Mouse (Mus musculus): ENCODE data around the gene Exoc7. TPM values are rescaled to one million over a fixed set of nuclear protein-coding genes. Genes with fewer than 3 reads are reported as not detected.

The Exoc7 gene
- polyA plus RNA-seq, 1 experiment from 2014 or later = 97.5 TPM

- H3K9me3 ChIP-seq = no peaks in the 10 kb centered on the region
- no peak overlapping the region for H3K27ac ChIP-seq
- H3K4me3 ChIP-seq = no peak overlapping the region
- 92% methylated on average over 12 of the region's 12 CpGs for WGBS
- peaks cover 11% of the 10 kb centered on the region for H3K4me1 ChIP-seq (replicated peaks)
- H3K9ac ChIP-seq = no peak overlapping the region
- H3K4me2 ChIP-seq = no peak overlapping the region
- H3K36me3 ChIP-seq = peaks cover 23% of the 10 kb centered on the region
- peaks cover 13% of the 10 kb centered on the region; the same call in 1 of the 2 replicates for H3K27me3 ChIP-seq
- ATAC-seq (ENCODE audit: low FRiP score) = no peak
These were observed 914 bp upstream of the Exoc7 start for GRCm38 (mm10) chr11:116307762-116308531.

GRCm38 (mm10) chr11:116306126-116306982 lies 679 bp downstream of the Exoc7 start:
- peak overlapping the region; percentile 58 for H3K27ac ChIP-seq
- peaks cover 11% of the 10 kb centered on the region for H3K4me1 ChIP-seq (replicated peaks)
- peaks cover 12% of the 10 kb centered on the region; the same call in 1 of the 2 replicates for H3K27me3 ChIP-seq
- peak overlapping the region; percentile 86 for H3K4me2 ChIP-seq
- WGBS = 3% methylated on average over 53 of the region's 53 CpGs
- peak; percentile 95 for ATAC-seq (ENCODE audit: low FRiP score)
- H3K36me3 ChIP-seq = peaks cover 39% of the 10 kb centered on the region
- peak overlapping the region; percentile 88 for H3K9ac ChIP-seq
- no peaks in the 10 kb centered on the region for H3K9me3 ChIP-seq
- H3K4me3 ChIP-seq = peak overlapping the region; percentile 81

- peaks cover 11% of the 10 kb centered on the region for H3K4me1 ChIP-seq (replicated peaks)
- 0 out of 2 replicates have a peak, but pooled peaks cover 9% of the 10 kb centered on the region for H3K27me3 ChIP-seq
- 95% methylated on average over 2 of the region's 2 CpGs for WGBS
- peak overlapping the region; percentile 88; the same call in 1 of the 2 replicates for H3K9ac ChIP-seq
- H3K27ac ChIP-seq = no peak overlapping the region
- peaks cover 48% of the 10 kb centered on the region for H3K36me3 ChIP-seq
- peak overlapping the region; percentile 81 for H3K4me3 ChIP-seq
- no peak for ATAC-seq (ENCODE audit: low FRiP score)
- H3K4me2 ChIP-seq = peak overlapping the region; percentile 86
- no peaks in the 10 kb centered on the region for H3K9me3 ChIP-seq
These were observed 1.6 kb downstream of the Exoc7 start for GRCm38 (mm10) chr11:116305423-116305822.

GRCm38 (mm10) chr11:116298621-116299020 lies 8.4 kb downstream of the Exoc7 start:
- Histone ChIP-seq H3K9me3 (no peaks in the 10 kb centered on the region), H3K9ac (no peak overlapping the region), H3K36me3 (peaks cover 99% of the 10 kb centered on the region), H3K27me3 (no peaks in the 10 kb centered on the region), H3K4me2 (no peak overlapping the region), H3K27ac (no peak overlapping the region), H3K4me3 (no peak overlapping the region), H3K4me1 (replicated peaks) (no peaks in the 10 kb centered on the region)
- ATAC-seq (ENCODE audit: low FRiP score) = no peak
- WGBS = 92% methylated on average over 6 of the region's 6 CpGs

GRCm38 (mm10) chr11:116298221-116298620 lies 8.8 kb downstream of the Exoc7 start:
- Histone ChIP-seq H3K27ac (no peak overlapping the region), H3K9me3 (no peaks in the 10 kb centered on the region), H3K36me3 (peaks cover 99% of the 10 kb centered on the region), H3K4me1 (replicated peaks) (no peaks in the 10 kb centered on the region), H3K4me3 (no peak overlapping the region), H3K27me3 (no peaks in the 10 kb centered on the region), H3K4me2 (no peak overlapping the region), H3K9ac (no peak overlapping the region)
- no peak for ATAC-seq (ENCODE audit: low FRiP score)
- WGBS = 88% methylated on average over 11 of the region's 11 CpGs

- Histone ChIP-seq H3K4me2 (no peak overlapping the region), H3K36me3 (peaks cover 99% of the 10 kb centered on the region), H3K4me3 (no peak overlapping the region), H3K9me3 (no peaks in the 10 kb centered on the region), H3K27me3 (no peaks in the 10 kb centered on the region), H3K4me1 (replicated peaks) (no peaks in the 10 kb centered on the region), H3K27ac (no peak overlapping the region), H3K9ac (no peak overlapping the region)
- no peak for ATAC-seq (ENCODE audit: low FRiP score)
- WGBS = 79% methylated on average over 3 of the region's 3 CpGs
These were observed 10.0 kb downstream of the Exoc7 start for GRCm38 (mm10) chr11:116297017-116297416.

GRCm38 (mm10) chr11:116296191-116296734 lies 10.8 kb downstream of the Exoc7 start:
- WGBS = 93% methylated on average over 8 of the region's 8 CpGs

GRCm38 (mm10) chr11:116294319-116294718 lies 12.7 kb downstream of the Exoc7 start:
- WGBS = 31% methylated on average over 5 of the region's 5 CpGs
- H3K9me3 ChIP-seq = no peaks in the 10 kb centered on the region
- no peaks in the 10 kb centered on the region for H3K4me1 ChIP-seq (replicated peaks)
- H3K4me2 ChIP-seq = no peak overlapping the region
- H3K27me3 ChIP-seq = no peaks in the 10 kb centered on the region
- no peak for ATAC-seq (ENCODE audit: low FRiP score)
- no peak overlapping the region for H3K4me3 ChIP-seq
- H3K36me3 ChIP-seq = peaks cover 99% of the 10 kb centered on the region
- H3K27ac ChIP-seq = no peak overlapping the region
- no peak overlapping the region for H3K9ac ChIP-seq

More at GRCm38 (mm10) chr11:116296191-116296734, 10.8 kb downstream of the Exoc7 start:
- ATAC-seq (ENCODE audit: low FRiP score) = no peak
- Histone ChIP-seq H3K4me1 (replicated peaks) (no peaks in the 10 kb centered on the region), H3K27ac (no peak overlapping the region), H3K9ac (no peak overlapping the region; the same call in 1 of the 2 replicates), H3K4me3 (no peak overlapping the region), H3K4me2 (no peak overlapping the region), H3K27me3 (no peaks in the 10 kb centered on the region), H3K36me3 (peaks cover 99% of the 10 kb centered on the region), H3K9me3 (no peaks in the 10 kb centered on the region)

GRCm38 (mm10) chr11:116293538-116294137 lies 13.4 kb downstream of the Exoc7 start:
- Histone ChIP-seq H3K9me3 (no peaks in the 10 kb centered on the region), H3K36me3 (peaks cover 99% of the 10 kb centered on the region), H3K4me2 (no peak overlapping the region), H3K9ac (no peak overlapping the region), H3K27me3 (no peaks in the 10 kb centered on the region), H3K4me1 (replicated peaks) (no peaks in the 10 kb centered on the region), H3K27ac (no peak overlapping the region), H3K4me3 (no peak overlapping the region)
- peak; percentile 28; the same call in 1 of the 2 replicates for ATAC-seq (ENCODE audit: low FRiP score)
- 76% methylated on average over 12 of the region's 12 CpGs for WGBS

GRCm38 (mm10) chr11:116292401-116292800 lies 14.6 kb downstream of the Exoc7 start:
- Histone ChIP-seq H3K4me2 (no peak overlapping the region), H3K27ac (no peak overlapping the region), H3K4me1 (replicated peaks) (no peaks in the 10 kb centered on the region), H3K36me3 (peaks cover 99% of the 10 kb centered on the region), H3K9ac (no peak overlapping the region), H3K9me3 (no peaks in the 10 kb centered on the region), H3K4me3 (no peak overlapping the region), H3K27me3 (no peaks in the 10 kb centered on the region)
- 94% methylated on average over 13 of the region's 13 CpGs for WGBS
- ATAC-seq (ENCODE audit: low FRiP score) = no peak

- ATAC-seq (ENCODE audit: low FRiP score) = no peak
- Histone ChIP-seq H3K4me3 (no peak overlapping the region), H3K36me3 (peaks cover 84% of the 10 kb centered on the region), H3K9ac (no peak overlapping the region), H3K4me2 (no peak overlapping the region), H3K27ac (no peak overlapping the region), H3K27me3 (peaks cover 6% of the 10 kb centered on the region; the same call in 1 of the 2 replicates), H3K9me3 (no peaks in the 10 kb centered on the region), H3K4me1 (replicated peaks) (peaks cover 7% of the 10 kb centered on the region; the same call in 1 of the 2 replicates)
- 86% methylated on average over 8 of the region's 8 CpGs for WGBS
These were observed 16.5 kb downstream of the Exoc7 start for GRCm38 (mm10) chr11:116290556-116290955.

GRCm38 (mm10) chr11:116287351-116287750 lies 19.7 kb downstream of the Exoc7 start:
- H3K27me3 ChIP-seq = peaks cover 38% of the 10 kb centered on the region
- H3K4me3 ChIP-seq = no peak overlapping the region
- peaks cover 53% of the 10 kb centered on the region for H3K36me3 ChIP-seq
- no peaks in the 10 kb centered on the region for H3K9me3 ChIP-seq
- WGBS = 73% methylated on average over 5 of the region's 5 CpGs
- peaks cover 16% of the 10 kb centered on the region for H3K4me1 ChIP-seq (replicated peaks)
- H3K9ac ChIP-seq = no peak overlapping the region
- no peak for ATAC-seq (ENCODE audit: low FRiP score)
- H3K27ac ChIP-seq = peak overlapping the region; percentile 63; the same call in 1 of the 2 replicates
- H3K4me2 ChIP-seq = no peak overlapping the region

Measured in hindbrain, embryonic 13.5 days (tissue).